Mouse (Mus musculus) large intestine, adult 2 months (tissue): Measurements from ENCODE around the gene Cd209g. TPM values are rescaled to one million over a fixed set of nuclear protein-coding genes. Genes with fewer than 3 reads are reported as not detected.
"Not testable (repeated sequence)": the region's sequence is repeated elsewhere in the genome, so short reads cannot be mapped to it uniquely, and the experiment has no call there.

ENCODE experiments used
- DNase-seq: peaks from one replicate; pipeline ENCODE4 v3.0.0-alpha.2; 2012; ENCODE audit warnings: low read depth, low spot score
- WGBS: fragments of 180-500 bp; shearing (Covaris S2); methylation state at CpG from one replicate; pipeline ENCODE4 v1.1.7; 2018; 5-methylcytosine and 5-hydroxymethylcytosine counted together
- polyA plus RNA-seq: library from polyadenylated mRNA; depleted of rRNA; stranded (reverse); fragments of >200 nt; gene quantifications from 2 replicates; pipeline ENCODE4 v1.2.3, GENCODE M21; 2012; rRNA removed

Cd209g gene
- polyA plus RNA-seq: 0.27 and 0.45 TPM in 2 replicates

GRCm38 (mm10) chr8:4133798-4134197, at the start of gene Cd209g:
Cd209g (plus strand) TSS chr8:4134098.
- WGBS: 88% methylated on average over 10 of the region's 10 CpGs
- DNase-seq: no peak

DNA sequence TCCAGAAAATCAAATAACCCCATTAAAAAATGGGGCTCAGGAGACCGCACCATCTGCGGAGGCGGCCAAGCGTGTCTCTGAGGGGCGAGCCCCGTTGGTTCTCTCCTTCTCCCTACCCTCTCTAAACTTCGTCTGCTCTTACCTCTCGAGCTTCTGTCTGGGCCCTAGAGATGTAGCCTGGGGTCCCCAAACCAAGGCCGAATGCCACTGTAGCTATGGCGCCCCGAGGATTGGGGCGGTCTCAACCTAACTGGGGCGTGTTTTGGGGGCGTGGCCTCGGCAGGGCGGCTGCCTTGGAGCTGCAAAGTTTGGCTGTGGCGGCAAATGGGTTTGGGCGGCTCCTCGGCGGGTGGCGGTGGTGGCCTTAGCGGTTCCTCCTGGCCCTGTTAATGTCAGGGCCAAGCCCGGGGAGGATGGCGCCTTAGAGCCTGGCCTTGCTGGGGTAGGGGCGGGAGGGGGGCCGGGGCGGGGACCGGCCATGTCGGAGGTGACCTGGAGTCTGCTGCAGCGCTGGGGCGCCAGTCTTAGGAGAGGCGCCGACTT, 46.6 kb upstream of the Cd209g start:
- DNase-seq: not testable (repeated sequence)
- WGBS: 51% methylated on average over 33 of the region's 33 CpGs

DNA sequence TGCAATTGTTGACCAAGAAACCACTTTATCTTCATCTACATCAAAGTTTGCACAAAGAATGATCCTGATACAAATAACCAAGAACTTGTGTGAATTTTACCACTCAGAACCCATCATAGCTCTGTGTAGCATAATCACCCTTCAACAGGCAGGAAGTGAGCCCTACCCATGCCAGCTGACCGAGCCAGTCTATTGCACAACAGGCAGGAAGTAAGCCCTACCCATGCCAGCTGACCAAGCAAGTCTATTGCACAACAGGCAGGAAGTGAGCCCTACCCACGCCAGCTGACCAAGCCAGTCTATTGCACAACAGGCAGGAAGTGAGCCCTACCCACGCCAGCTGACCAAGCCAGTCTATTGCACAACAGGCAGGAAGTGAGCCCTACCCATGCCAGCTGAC, 45.4 kb upstream of the Cd209g start:
- WGBS: 58% methylated on average over 3 of the region's 3 CpGs

DNA sequence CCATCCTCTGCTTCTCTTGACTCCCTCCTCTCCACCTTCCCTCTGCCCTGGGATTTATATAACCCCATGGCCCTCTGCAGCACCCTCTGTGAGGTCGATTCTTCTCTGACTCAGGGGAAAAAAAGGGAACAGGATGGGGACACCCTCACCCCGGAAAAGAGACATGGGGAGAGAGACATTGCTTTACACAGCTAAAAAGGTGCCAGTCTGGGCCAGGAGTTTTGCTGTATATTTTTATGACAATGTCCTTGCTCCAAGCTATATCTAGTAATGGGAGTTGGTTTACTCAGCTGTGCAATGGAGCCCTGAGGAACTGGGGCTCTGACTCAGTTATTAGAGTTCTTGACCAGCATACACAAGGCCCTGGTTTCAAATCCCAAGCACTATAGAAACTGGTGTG, 28.2 kb upstream of the Cd209g start, which contains the start of gene Cd209f:
Cd209f (minus strand) TSS at position 101 of the 400 bp plus-strand sequence.
- WGBS: 65% methylated on average over 2 of the region's 2 CpGs
- not testable (repeated sequence) for DNase-seq

More for the DNA sequence above, 45.4 kb upstream of the Cd209g start:
- DNase-seq: not testable (repeated sequence)

GRCm38 (mm10) chr8:4139660-4140646, 6.1 kb downstream of the Cd209g start:
- WGBS: 12% methylated on average over 12 of the region's 12 CpGs
- DNase-seq: peak; percentile 57

DNA sequence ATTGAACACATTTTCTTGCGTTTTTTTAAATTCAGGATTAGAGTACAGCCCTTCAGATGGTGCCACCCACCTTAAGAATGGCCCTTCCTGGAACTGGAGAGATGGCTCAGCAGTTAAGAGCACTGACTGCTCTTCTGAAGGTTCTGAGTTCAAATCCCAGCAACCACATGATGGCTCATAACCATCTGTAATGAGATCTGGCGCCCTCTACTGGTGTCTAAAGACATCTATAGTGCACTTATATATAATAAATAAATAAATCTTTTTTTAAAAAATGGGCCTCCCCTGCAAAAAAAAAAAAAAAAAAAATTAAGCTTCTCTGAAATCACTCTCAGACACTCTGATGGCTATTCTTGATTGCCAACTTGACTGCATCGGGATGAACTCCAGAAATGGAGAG, 7.8 kb downstream of the Cd209g start:
- 59% methylated on average over 3 of the region's 3 CpGs for WGBS
- DNase-seq: no peak

- WGBS: 47% methylated on average over 1 of the region's 1 CpGs
- no peak for DNase-seq
Observed at GRCm38 (mm10) chr8:4147272-4147671, 13.4 kb downstream of the Cd209g start.

- DNase-seq: no peak
Observed at GRCm38 (mm10) chr8:4154878-4155277, 21.0 kb downstream of the Cd209g start.

GRCm38 (mm10) chr8:4162786-4163185, 28.9 kb downstream of the Cd209g start:
- 33% methylated on average over 4 of the region's 4 CpGs for WGBS
- no peak for DNase-seq

DNA sequence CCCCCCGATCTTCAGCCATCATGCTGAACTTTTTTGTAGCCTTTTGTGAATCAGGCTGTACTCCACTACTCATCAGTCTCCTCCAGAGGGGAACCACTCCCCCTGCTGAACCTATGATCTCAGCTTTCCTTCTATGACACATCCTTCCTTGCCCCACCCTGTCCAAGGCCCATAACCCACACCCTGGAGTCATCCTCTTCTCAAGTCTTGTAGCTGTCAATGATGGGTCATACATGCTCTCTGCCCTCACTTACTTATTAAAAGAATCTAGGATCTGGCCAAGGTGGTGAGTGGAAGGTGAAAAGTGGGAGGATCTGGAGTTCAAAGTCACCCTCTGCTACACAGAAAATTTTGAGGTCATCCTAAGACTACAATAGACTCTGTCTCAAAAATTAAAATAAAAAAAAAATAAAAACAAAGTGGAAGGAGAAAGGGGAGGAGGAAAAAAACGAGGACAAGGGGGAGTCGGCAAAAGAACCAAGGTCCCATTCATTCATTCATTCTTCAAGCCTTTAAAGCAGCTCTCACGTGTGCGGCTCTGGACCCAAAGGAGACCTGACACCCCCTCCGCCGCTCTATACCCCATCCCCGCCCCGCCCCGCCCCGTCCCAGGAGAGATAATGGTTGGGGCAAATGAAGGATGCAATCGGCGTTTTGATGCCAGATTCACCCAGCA, 31.4 kb downstream of the Cd209g start:
- peak; percentile 35 for DNase-seq
- WGBS: 7% methylated on average over 13 of the region's 13 CpGs

GRCm38 (mm10) chr8:4165852-4166751, 32.2 kb downstream of the Cd209g start, which contains the start of gene Evi5l:
Evi5l (plus strand) TSS chr8:4166567.
- DNase-seq: peak; percentile 99

DNA sequence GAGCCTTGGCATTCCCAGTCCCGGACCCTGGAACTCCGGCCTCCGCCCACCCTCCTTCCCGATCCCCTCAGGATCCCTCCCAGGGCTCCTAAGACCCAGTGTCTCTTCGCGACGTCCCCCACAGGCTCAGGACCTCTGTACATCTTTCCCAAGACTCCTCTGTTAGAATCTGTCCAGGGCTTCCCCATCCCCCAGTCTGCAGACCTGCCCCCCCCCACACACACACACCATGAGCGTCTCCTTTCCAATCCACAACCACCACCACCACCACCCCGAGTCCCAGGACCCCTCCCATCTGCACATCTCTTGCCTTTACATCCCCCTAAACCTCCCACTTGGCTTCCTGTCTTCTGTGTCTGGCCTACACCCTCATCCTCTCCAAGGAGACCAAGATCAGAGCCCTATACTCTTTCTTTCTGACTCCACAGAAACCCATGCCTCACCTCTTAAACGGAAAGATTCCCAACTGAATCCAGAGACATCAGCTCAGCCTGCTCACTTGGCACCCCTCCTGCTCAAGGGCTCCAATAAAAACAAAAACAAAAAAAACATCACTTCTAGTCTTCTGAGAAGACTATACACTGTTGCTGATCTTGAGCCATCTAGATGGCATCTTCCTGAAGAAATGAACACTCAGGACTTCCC, 33.1 kb downstream of the Cd209g start:
- DNase-seq: no peak
- 9% methylated on average over 8 of the region's 10 CpGs for WGBS

More at GRCm38 (mm10) chr8:4165852-4166751, 32.2 kb downstream of the Cd209g start, which contains the start of gene Evi5l:
- under 1% methylated on average over 51 of the region's 51 CpGs for WGBS

- WGBS: 85% methylated on average over 1 of the region's 1 CpGs
- DNase-seq: no peak
Observed at GRCm38 (mm10) chr8:4167918-4168317, 34.0 kb downstream of the Cd209g start.

GRCm38 (mm10) chr8:4172486-4172885, 38.6 kb downstream of the Cd209g start:
- DNase-seq: no peak
- 81% methylated on average over 3 of the region's 3 CpGs for WGBS

DNA sequence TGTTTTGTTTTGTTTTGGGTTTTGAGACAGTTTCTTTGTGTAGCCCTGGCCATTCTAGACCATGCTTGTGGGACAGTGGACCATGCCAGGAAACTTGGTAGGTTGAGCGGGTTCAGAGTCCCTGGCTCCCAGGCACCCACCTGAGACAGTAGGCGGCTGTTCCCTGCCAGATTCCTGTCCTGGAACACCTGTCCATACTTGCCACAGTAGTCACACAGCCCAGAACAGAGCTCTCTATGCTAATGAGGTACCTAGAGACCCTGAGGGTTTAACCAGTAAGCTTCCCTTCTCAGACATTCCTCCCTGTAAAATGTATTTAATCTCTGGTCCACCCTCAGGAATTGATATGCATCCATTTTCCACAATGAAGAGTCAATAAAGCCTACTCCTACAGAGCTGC, 40.1 kb downstream of the Cd209g start:
- DNase-seq: no peak
- whole genome bisulfite sequencing: 88% methylated on average over 2 of the region's 2 CpGs

- no peak for DNase-seq
- WGBS: 91% methylated on average over 8 of the region's 8 CpGs
Observed at GRCm38 (mm10) chr8:4183409-4183808, 49.5 kb downstream of the Cd209g start.

DNA sequence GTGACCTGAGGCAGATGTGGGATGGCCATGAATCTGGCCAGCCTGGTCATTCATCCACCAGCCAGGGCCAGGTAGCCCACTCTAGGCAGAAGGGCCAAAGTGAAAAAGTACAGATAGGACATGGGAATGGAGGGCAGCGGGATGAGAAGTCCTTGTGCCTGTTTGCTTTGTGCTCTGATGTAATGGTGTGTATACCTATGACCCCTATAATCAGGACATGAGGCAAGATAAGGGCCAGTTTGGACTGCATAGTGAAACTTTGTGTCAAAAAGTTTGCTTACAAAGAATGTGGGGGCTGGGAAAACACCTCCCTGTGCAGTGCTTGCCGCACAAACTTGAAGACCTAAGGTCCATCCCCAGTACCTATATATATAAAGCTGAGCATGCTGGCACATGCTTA, 52.3 kb downstream of the Cd209g start:
- DNase-seq: no peak
- WGBS: 89% methylated on average over 2 of the region's 2 CpGs
